Mouse (Mus musculus) neural tube, embryonic 12.5 days (tissue): ENCODE measurements at regions not wholly inside any gene's neighbourhood (a gene's known extent, or its start where the extent isn't known, plus 50 kb on each side); places are given as distances from the start of the nearest gene placed in this dataset. TPM values are rescaled to one million over a fixed set of nuclear protein-coding genes. Genes with fewer than 3 reads are reported as not detected.

Experiments
- ATAC-seq: fragments of 200-750 bp; cut with Nextera tagmentation; 2 replicates; pipeline ENCODE4 v1.8.0; 2017; ENCODE audit warnings: low read depth, mild to moderate bottlenecking, moderate TSS enrichment, moderate library complexity; ENCODE audit not compliant: low FRiP score
- H3K27ac ChIP-seq: fragments of 300-500 bp; sonication (generic); 2 replicates; pipeline ENCODE4 v1.5.1; 2016
- H3K27me3 ChIP-seq: fragments of 300-500 bp; sonication (generic); replicated peaks from 2 replicates; pipeline ENCODE4 v1.6.1; 2016; ENCODE audit warnings: mild to moderate bottlenecking
- H3K36me3 ChIP-seq: fragments of 300-500 bp; sonication (generic); 2 replicates; pipeline ENCODE4 v1.6.1; 2016; ENCODE audit warnings: mild to moderate bottlenecking
- H3K4me1 ChIP-seq: fragments of 300-500 bp; sonication (generic); 2 replicates; pipeline ENCODE4 v1.6.1; 2016
- H3K4me2 ChIP-seq: fragments of 300-500 bp; sonication (generic); replicated peaks from 2 replicates; pipeline ENCODE4 v1.6.1; 2016; ENCODE audit warnings: mild to moderate bottlenecking
- H3K4me3 ChIP-seq: fragments of 300-500 bp; sonication (generic); 2 replicates; pipeline ENCODE4 v1.5.1; 2016
- H3K9ac ChIP-seq: fragments of 300-500 bp; sonication (generic); 2 replicates; pipeline ENCODE4 v1.6.1; 2016; ENCODE audit warnings: mild to moderate bottlenecking
- H3K9me3 ChIP-seq: fragments of 300-500 bp; sonication (generic); 2 replicates; pipeline ENCODE4 v1.6.1; 2016; ENCODE audit warnings: mild to moderate bottlenecking
- WGBS: fragments of 180-500 bp; shearing (Covaris S2); methylation state at CpG from one replicate; pipeline ENCODE4 v1.1.7; 2016; 5-methylcytosine and 5-hydroxymethylcytosine counted together
- microRNA-seq: library from miRNA; unstranded; fragments of <30 nt; microRNA quantifications from one replicate; pipeline ENCODE4, GENCODE M21; 2017

DNA sequence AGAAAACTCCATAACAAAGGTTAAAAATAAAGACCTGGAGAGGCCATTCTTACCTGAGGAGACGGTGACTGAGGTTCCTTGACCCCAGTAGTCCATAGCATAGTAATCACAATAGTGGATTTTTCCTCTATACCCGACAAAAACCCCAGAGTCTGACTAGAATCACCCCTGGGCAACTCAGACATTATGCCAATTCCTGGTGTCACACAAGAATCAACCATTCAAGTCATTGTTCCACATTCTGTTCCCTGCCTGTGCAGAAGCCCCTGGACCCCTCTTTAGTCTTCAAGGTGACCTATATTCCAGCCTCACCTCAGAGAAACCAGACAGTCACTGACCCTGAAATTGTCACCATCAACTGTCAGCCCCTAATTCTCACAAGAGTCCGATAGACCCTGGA, 60.9 kb upstream of the Adam6b start:
- Histone ChIP-seq H3K27me3 (no peaks in the 10 kb centered on the region), H3K27ac (no peak overlapping the region), H3K4me3 (no peak overlapping the region), H3K4me1 (no peaks in the 10 kb centered on the region), H3K9me3 (no peaks in the 10 kb centered on the region), H3K4me2 (no peak overlapping the region), H3K9ac (no peak overlapping the region), H3K36me3 (no peaks in the 10 kb centered on the region)
- ATAC-seq, result no peak
- WGBS, result 80% methylated on average over 3 of the region's 3 CpGs

DNA sequence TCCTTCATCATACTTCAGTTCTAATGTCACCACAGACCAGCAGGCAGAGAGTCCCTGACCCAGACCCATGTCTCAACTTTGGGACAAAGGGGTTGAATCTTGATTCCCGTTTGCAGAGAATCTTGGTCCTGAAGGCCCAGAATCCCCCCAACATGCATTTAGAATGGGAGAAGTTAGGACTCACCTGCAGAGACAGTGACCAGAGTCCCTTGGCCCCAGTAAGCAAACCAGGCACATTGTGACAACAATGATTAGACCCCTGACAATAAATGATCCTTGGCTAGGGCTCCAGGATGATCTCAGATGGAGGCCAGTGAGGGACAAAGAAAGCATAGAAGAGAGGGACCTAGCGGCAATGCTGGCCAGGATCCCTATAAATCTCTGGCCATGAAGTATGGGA, 60.4 kb upstream of the Adam6b start:
- WGBS, result 80% methylated on average over 2 of the region's 2 CpGs
- H3K4me3 ChIP-seq, result no peak overlapping the region

DNA sequence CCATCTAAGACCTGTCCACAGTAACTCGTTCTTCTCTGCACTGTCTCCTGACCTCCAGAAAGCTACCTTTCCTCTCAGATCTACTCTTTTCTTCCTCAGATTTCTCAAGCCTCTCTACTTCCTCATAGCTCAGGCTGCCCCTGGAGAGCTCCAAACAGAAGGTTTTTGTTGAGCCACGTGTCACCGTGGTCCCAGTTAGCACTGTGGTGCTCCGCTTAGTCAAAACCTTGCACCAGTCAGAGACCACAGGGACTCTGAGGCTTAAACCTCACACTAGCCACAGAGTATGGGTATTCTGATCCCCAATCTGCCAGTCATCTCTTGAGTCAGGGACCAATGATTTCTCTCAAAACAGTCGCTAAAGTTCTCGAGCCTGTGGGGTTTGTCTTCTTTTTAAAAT, 59.0 kb upstream of the Adam6b start:
- Histone ChIP-seq H3K4me1 (no peaks in the 10 kb centered on the region), H3K27me3 (no peaks in the 10 kb centered on the region), H3K9ac (no peak overlapping the region), H3K36me3 (no peaks in the 10 kb centered on the region), H3K9me3 (no peaks in the 10 kb centered on the region), H3K4me2 (no peak overlapping the region), H3K27ac (no peak overlapping the region), H3K4me3 (no peak overlapping the region)
- WGBS, result 85% methylated on average over 6 of the region's 6 CpGs
- no peak for ATAC-seq

More for the DNA sequence above, 60.4 kb upstream of the Adam6b start:
- Histone ChIP-seq H3K9ac (no peak overlapping the region), H3K36me3 (no peaks in the 10 kb centered on the region), H3K27ac (no peak overlapping the region), H3K4me2 (no peak overlapping the region), H3K4me1 (no peaks in the 10 kb centered on the region), H3K9me3 (no peaks in the 10 kb centered on the region), H3K27me3 (no peaks in the 10 kb centered on the region)
- ATAC-seq, result no peak

Small RNAs in the stretch of these regions (microRNA-seq; reads per million reads assigned to microRNA genes)
- gene Gm22175 (not detected), gene Gm24022 (not detected), gene Gm25747 (not detected)
